Mouse (Mus musculus): ENCODE data around the gene Azi2.

Azi2 gene

GRCm38 (mm10) chr9:118083834-118084233 lies 43.5 kb downstream of the Azi2 start:
- DNase-seq: no peak

GRCm38 (mm10) chr9:118099395-118099794 lies 59.1 kb downstream of the Azi2 start:
- DNase-seq: no peak

GRCm38 (mm10) chr9:118100484-118100883 lies 60.2 kb downstream of the Azi2 start:
- no peak for DNase-seq

- DNase-seq: no peak
Measured at GRCm38 (mm10) chr9:118101802-118102201, 61.5 kb downstream of the Azi2 start.

- DNase-seq: no peak
Measured at GRCm38 (mm10) chr9:118108527-118109011, 68.3 kb downstream of the Azi2 start.

GRCm38 (mm10) chr9:118109697-118110359 lies 69.5 kb downstream of the Azi2 start:
- DNase-seq: no peak

GRCm38 (mm10) chr9:118110360-118110710 lies 70.0 kb downstream of the Azi2 start:
- no peak for DNase-seq

All from kidney, adult 18-20 months (tissue).